Mouse (Mus musculus) stomach, postnatal 0 days (tissue): Measurements from ENCODE around the gene Apoe.

Experiments used
- CTCF ChIP-seq: IDR thresholded peaks from 2 replicates; pipeline ENCODE4 v1.5.1; 2016; ENCODE audit warnings: antibody characterized with exemption, low read depth, mild to moderate bottlenecking, moderate library complexity
- EP300 ChIP-seq: optimal IDR thresholded peaks from 2 replicates; pipeline ENCODE3; 2016; ENCODE audit warnings: antibody characterized with exemption

- TF ChIP-seq CTCF (no peak), EP300 (no peak)
These were observed 12.5 kb downstream of the Apoe start for GRCm38 (mm10) chr7:19686521-19686920.
